Mouse (Mus musculus): ENCODE results near the gene Sgca. TPM values are rescaled to one million over a fixed set of nuclear protein-coding genes. Genes with fewer than 3 reads are reported as not detected.
A peak's percentile ranks its signal among the peaks of the same experiment; 100 is the strongest.

Sgca gene
- polyA plus RNA-seq, 1 experiment, result 6.9 TPM

- H3K4me3 ChIP-seq (ENCODE audit: insufficient read depth, low read depth, low read length), result no peak overlapping the region
- 0 out of 2 replicates have a peak, but pooled peaks cover 3% of the 10 kb centered on the region for H3K4me1 ChIP-seq (ENCODE audit: control insufficient read depth, insufficient read depth, insufficient read length, low read length)
- H3K27ac ChIP-seq (replicated peaks; ENCODE audit: low read depth, low read length), result peak overlapping the region; percentile 75
Measured at GRCm38 (mm10) chr11:94957693-94958064, 18.4 kb downstream of the Sgca start.

- H3K4me3 ChIP-seq (ENCODE audit: insufficient read depth, low read depth, low read length), result no peak overlapping the region
- no peak overlapping the region for H3K27ac ChIP-seq (replicated peaks; ENCODE audit: low read depth, low read length)
Measured at GRCm38 (mm10) chr11:94955103-94955502, 21.0 kb downstream of the Sgca start.

GRCm38 (mm10) chr11:94952169-94952568 lies 24.0 kb downstream of the Sgca start:
- Histone ChIP-seq H3K27ac (replicated peaks; ENCODE audit: low read depth, low read length) (no peak overlapping the region), H3K4me3 (ENCODE audit: insufficient read depth, low read depth, low read length) (no peak overlapping the region), H3K4me1 (ENCODE audit: control insufficient read depth, insufficient read depth, insufficient read length, low read length) (no peaks in the 10 kb centered on the region)

More at GRCm38 (mm10) chr11:94955103-94955502, 21.0 kb downstream of the Sgca start:
- 0 out of 2 replicates have a peak, but pooled peaks cover 3% of the 10 kb centered on the region for H3K4me1 ChIP-seq (ENCODE audit: control insufficient read depth, insufficient read depth, insufficient read length, low read length)

GRCm38 (mm10) chr11:94945236-94945635 lies 30.9 kb downstream of the Sgca start:
- Histone ChIP-seq H3K27ac (replicated peaks; ENCODE audit: low read depth, low read length) (no peak overlapping the region), H3K4me1 (ENCODE audit: control insufficient read depth, insufficient read depth, insufficient read length, low read length) (no peaks in the 10 kb centered on the region), H3K4me3 (ENCODE audit: insufficient read depth, low read depth, low read length) (no peak overlapping the region)

GRCm38 (mm10) chr11:94944295-94944694 lies 31.8 kb downstream of the Sgca start:
- H3K4me3 ChIP-seq (ENCODE audit: insufficient read depth, low read depth, low read length), result no peak overlapping the region
- no peaks in the 10 kb centered on the region for H3K4me1 ChIP-seq (ENCODE audit: control insufficient read depth, insufficient read depth, insufficient read length, low read length)
- H3K27ac ChIP-seq (replicated peaks; ENCODE audit: low read depth, low read length), result no peak overlapping the region

- H3K4me3 ChIP-seq (ENCODE audit: insufficient read depth, low read depth, low read length), result no peak overlapping the region
- H3K27ac ChIP-seq (replicated peaks; ENCODE audit: low read depth, low read length), result no peak overlapping the region
- H3K4me1 ChIP-seq (ENCODE audit: control insufficient read depth, insufficient read depth, insufficient read length, low read length), result no peaks in the 10 kb centered on the region
Measured at GRCm38 (mm10) chr11:94943054-94943453, 33.1 kb downstream of the Sgca start.

GRCm38 (mm10) chr11:94942282-94943023 lies 33.7 kb downstream of the Sgca start:
- H3K4me1 ChIP-seq (ENCODE audit: control insufficient read depth, insufficient read depth, insufficient read length, low read length), result no peaks in the 10 kb centered on the region
- H3K4me3 ChIP-seq (ENCODE audit: insufficient read depth, low read depth, low read length), result no peak overlapping the region
- H3K27ac ChIP-seq (replicated peaks; ENCODE audit: low read depth, low read length), result no peak overlapping the region

- Histone ChIP-seq H3K27ac (replicated peaks; ENCODE audit: low read depth, low read length) (no peak overlapping the region), H3K4me1 (ENCODE audit: control insufficient read depth, insufficient read depth, insufficient read length, low read length) (no peaks in the 10 kb centered on the region), H3K4me3 (ENCODE audit: insufficient read depth, low read depth, low read length) (no peak overlapping the region)
Measured at GRCm38 (mm10) chr11:94941776-94942175, 34.4 kb downstream of the Sgca start.

- H3K4me3 ChIP-seq (ENCODE audit: insufficient read depth, low read depth, low read length), result no peak overlapping the region
- H3K4me1 ChIP-seq (ENCODE audit: control insufficient read depth, insufficient read depth, insufficient read length, low read length), result no peaks in the 10 kb centered on the region
- no peak overlapping the region for H3K27ac ChIP-seq (replicated peaks; ENCODE audit: low read depth, low read length)
Measured at GRCm38 (mm10) chr11:94941121-94941520, 35.0 kb downstream of the Sgca start.

GRCm38 (mm10) chr11:94939280-94939679 lies 36.8 kb downstream of the Sgca start:
- Histone ChIP-seq H3K4me1 (ENCODE audit: control insufficient read depth, insufficient read depth, insufficient read length, low read length) (no peaks in the 10 kb centered on the region), H3K27ac (replicated peaks; ENCODE audit: low read depth, low read length) (no peak overlapping the region), H3K4me3 (ENCODE audit: insufficient read depth, low read depth, low read length) (no peak overlapping the region)

- Histone ChIP-seq H3K4me1 (ENCODE audit: control insufficient read depth, insufficient read depth, insufficient read length, low read length) (no peaks in the 10 kb centered on the region), H3K4me3 (ENCODE audit: insufficient read depth, low read depth, low read length) (peak overlapping the region; percentile 21; the same call in 1 of the 2 replicates), H3K27ac (replicated peaks; ENCODE audit: low read depth, low read length) (no peak overlapping the region)
Measured at GRCm38 (mm10) chr11:94938296-94938695, 37.8 kb downstream of the Sgca start.

GRCm38 (mm10) chr11:94937787-94938186 lies 38.3 kb downstream of the Sgca start:
- peak overlapping the region; percentile 21 for H3K4me3 ChIP-seq (ENCODE audit: insufficient read depth, low read depth, low read length)

GRCm38 (mm10) chr11:94937335-94937781 lies 38.8 kb downstream of the Sgca start:
- Histone ChIP-seq H3K4me1 (ENCODE audit: control insufficient read depth, insufficient read depth, insufficient read length, low read length) (no peaks in the 10 kb centered on the region), H3K27ac (replicated peaks; ENCODE audit: low read depth, low read length) (no peak overlapping the region)

More at GRCm38 (mm10) chr11:94937787-94938186, 38.3 kb downstream of the Sgca start:
- Histone ChIP-seq H3K27ac (replicated peaks; ENCODE audit: low read depth, low read length) (no peak overlapping the region), H3K4me1 (ENCODE audit: control insufficient read depth, insufficient read depth, insufficient read length, low read length) (no peaks in the 10 kb centered on the region)

GRCm38 (mm10) chr11:94936851-94937295 lies 39.3 kb downstream of the Sgca start:
- H3K27ac ChIP-seq (replicated peaks; ENCODE audit: low read depth, low read length), result no peak overlapping the region
- no peaks in the 10 kb centered on the region for H3K4me1 ChIP-seq (ENCODE audit: control insufficient read depth, insufficient read depth, insufficient read length, low read length)
- peak overlapping the region; percentile 48 for H3K4me3 ChIP-seq (ENCODE audit: insufficient read depth, low read depth, low read length)

More at GRCm38 (mm10) chr11:94937335-94937781, 38.8 kb downstream of the Sgca start:
- H3K4me3 ChIP-seq (ENCODE audit: insufficient read depth, low read depth, low read length), result peak overlapping the region; percentile 21

GRCm38 (mm10) chr11:94936045-94936444 lies 40.1 kb downstream of the Sgca start, which contains the start of gene Col1a1:
Col1a1 (plus strand) TSS chr11:94936224.
- no peaks in the 10 kb centered on the region for H3K4me1 ChIP-seq (ENCODE audit: control insufficient read depth, insufficient read depth, insufficient read length, low read length)
- peak within 1 kb of the TSS; percentile 36 for H3K27ac ChIP-seq (replicated peaks; ENCODE audit: low read depth, low read length)
- peak within 1 kb of the TSS; percentile 48 for H3K4me3 ChIP-seq (ENCODE audit: insufficient read depth, low read depth, low read length)

GRCm38 (mm10) chr11:94934526-94934925 lies 41.6 kb downstream of the Sgca start:
- Histone ChIP-seq H3K4me3 (ENCODE audit: insufficient read depth, low read depth, low read length) (no peak overlapping the region), H3K27ac (replicated peaks; ENCODE audit: low read depth, low read length) (no peak overlapping the region; the same call in 1 of the 2 replicates), H3K4me1 (ENCODE audit: control insufficient read depth, insufficient read depth, insufficient read length, low read length) (no peaks in the 10 kb centered on the region)
